Comparison of ENCODE assay signal across 8 mouse cellular contexts in the genomic region with DNA sequence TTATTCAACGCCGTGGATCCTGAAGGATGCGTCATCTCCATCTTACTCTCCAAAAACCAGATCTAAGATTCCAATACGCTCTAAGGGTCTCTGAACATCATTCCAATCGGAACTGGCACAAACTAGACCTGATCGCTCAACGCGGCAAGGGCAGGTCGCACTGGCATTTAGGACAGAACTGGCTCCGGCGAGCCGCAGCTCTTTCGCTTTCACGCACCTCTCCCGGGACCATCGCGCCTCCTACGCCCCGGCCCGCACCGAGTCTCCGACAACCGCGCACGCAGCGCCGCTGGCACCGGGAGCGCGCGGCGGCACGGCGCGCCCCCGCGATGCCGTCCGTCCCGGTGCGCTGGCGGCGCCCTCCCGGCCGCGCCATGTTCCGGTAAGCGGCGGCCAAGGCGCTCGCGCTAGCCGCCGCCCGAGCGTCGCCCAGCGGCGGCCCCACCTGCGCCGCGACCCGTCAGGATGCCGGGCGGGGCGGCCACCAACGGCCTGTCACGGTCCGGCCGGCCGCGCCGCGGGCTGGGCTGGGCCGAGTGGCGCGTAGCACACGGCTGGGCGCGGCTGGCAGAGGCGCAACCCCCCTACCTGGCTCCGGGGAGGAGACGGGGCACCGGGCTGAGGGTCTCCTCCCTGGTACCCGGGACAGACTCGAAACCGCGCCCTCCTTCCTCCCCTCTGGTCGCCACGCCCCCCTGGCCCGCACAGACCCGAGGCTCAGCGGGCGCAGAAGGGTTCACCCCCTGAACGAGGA. TPM values are rescaled to one million over a fixed set of nuclear protein-coding genes. Genes with fewer than 3 reads are reported as not detected.
DNase-seq lines count a peak whose midpoint lies in the region; TF ChIP-seq lines count a peak whose summit lies in the region.

No protein-coding gene starts in this region.

- peak; percentile 31; the same call in 1 of the 2 replicates for TF ChIP-seq POLR2A in bone marrow, adult 2 months (IDR thresholded peaks at IDR 0.05; ENCODE audit: borderline replicate concordance, control insufficient read depth, low read depth, low read length)

- H3K9me3 ChIP-seq in erythroblast, embryonic 14.5 days (ENCODE audit: control insufficient read depth, low read length), result no peaks in the 10 kb centered on the region

- H3K4me3 ChIP-seq in bone marrow, adult 2 months (replicated peaks; ENCODE audit: control insufficient read depth, low read depth, low read length), result peak overlapping the region; percentile 93
- peak overlapping the region; percentile 73 for H3K4me3 ChIP-seq in erythroblast, embryonic 14.5 days (replicated peaks)

- intact Hi-C loops in heart, postnatal 14 days (cut with DNase I), result loop anchor here (2.0 to 10.0 kb wide), 2 partner anchors 24 to 122 kb away; partner anchors contain the start of genes Ndufv2 and Twsg1

- no peak for TF ChIP-seq CTCF in bone marrow, adult 2 months (IDR thresholded peaks at IDR 0.05; ENCODE audit: control insufficient read depth, insufficient read depth, low read length)

- H3K4me1 ChIP-seq in bone marrow, adult 2 months (ENCODE audit: control insufficient read depth, insufficient read depth, low read length), result peaks cover 1% of the 10 kb centered on the region; the same call in 1 of the 2 replicates
- peaks cover 26% of the 10 kb centered on the region for H3K4me1 ChIP-seq in erythroblast, embryonic 14.5 days (ENCODE audit: control insufficient read depth)

- H3K27ac ChIP-seq in bone marrow, adult 2 months (ENCODE audit: control insufficient read depth, insufficient read depth, low read depth, low read length, poor library complexity), result peak overlapping the region; percentile 100

- DNase-seq in embryo, embryonic 10 days (ENCODE audit: low spot score), result peak; percentile 42
- no peak for DNase-seq in embryo, embryonic 9.5 days (ENCODE audit: extremely low spot score)
- DNase-seq in heart, postnatal 14 days, result peak; percentile 50 to 62
- DNase-seq in layer of hippocampus, adult 9-11 months, result peak; percentile 34
- DNase-seq in lung, postnatal 10 days, result peak; percentile 44
- DNase-seq in retina, postnatal 7 days (ENCODE audit: low read depth, low spot score), result peak; percentile 29

- 4% methylated on average over 82 of the region's 95 CpGs for whole genome bisulfite sequencing in bone marrow, adult 2 months

- H3K27me3 ChIP-seq in erythroblast, embryonic 14.5 days (ENCODE audit: control insufficient read depth), result no peaks in the 10 kb centered on the region

- H3K36me3 ChIP-seq in erythroblast, embryonic 14.5 days (ENCODE audit: control insufficient read depth), result peaks cover 31% of the 10 kb centered on the region

RNA-seq across cellular contexts. Expression of gene Ankrd12, which starts 0.5 kb away (rescaled TPM):
- 19.4 and 27.4 TPM in 2 replicates for polyA plus RNA-seq in bone marrow, adult 2 months (2011; ENCODE audit: insufficient read depth, insufficient read length, low replicate concordance, missing spikeins)
- polyA plus RNA-seq in erythroblast, embryonic 14.5 days (2012), result 0.37 and 0.46 TPM in 2 replicates
- total RNA-seq in heart, postnatal 14 days (2021), result 10 to 100 TPM; 15.2 to 15.7 TPM

RNA-seq across cellular contexts. Expression of gene Ndufv2, which starts 25.0 kb away (rescaled TPM):
- polyA plus RNA-seq in bone marrow, adult 2 months (2011; ENCODE audit: insufficient read depth, insufficient read length, low replicate concordance, missing spikeins), result 92.9 and 164 TPM in 2 replicates
- 8.3 and 11.1 TPM in 2 replicates for polyA plus RNA-seq in erythroblast, embryonic 14.5 days (2012)
- total RNA-seq in heart, postnatal 14 days (2021), result 1,000 to 10,000 TPM; 1,081 to 1,118 TPM

RNA-seq across cellular contexts. Expression of gene Washc1, which starts 35.0 kb away (rescaled TPM):
- 24.4 and 47.4 TPM in 2 replicates for polyA plus RNA-seq in bone marrow, adult 2 months (2011; ENCODE audit: insufficient read depth, insufficient read length, low replicate concordance, missing spikeins)
- polyA plus RNA-seq in erythroblast, embryonic 14.5 days (2012), result 2.2 and 2.3 TPM in 2 replicates
- 10 to 100 TPM; 22.4 to 22.5 TPM for total RNA-seq in heart, postnatal 14 days (2021)

RNA-seq across cellular contexts. Expression of gene Ddx11, which starts 47.0 kb away (rescaled TPM):
- polyA plus RNA-seq in bone marrow, adult 2 months (2011; ENCODE audit: insufficient read depth, insufficient read length, low replicate concordance, missing spikeins), result 13.2 and 27.6 TPM in 2 replicates
- polyA plus RNA-seq in erythroblast, embryonic 14.5 days (2012), result 0.25 and 0.51 TPM in 2 replicates
- 1 to 10 TPM; 1.2 to 2.0 TPM for total RNA-seq in heart, postnatal 14 days (2021)

Comparison
In these comparisons a context has a peak if more than half of its experiments do, and no peak if none do; other contexts are left out.
1. RNA of gene Ankrd12, which starts 0.5 kb away (polyA plus RNA-seq): 19.4 to 27.4 TPM in bone marrow, adult 2 months; 0.37 to 0.46 TPM in erythroblast, embryonic 14.5 days; every median in the first group is over 10 times any median in the second.